Mouse (Mus musculus): Measurements from ENCODE around the gene Ebf1.

Ebf1 gene

GRCm38 (mm10) chr11:44619131-44619886 is 2.2 kb downstream of the Ebf1 start:
- DNase-seq (ENCODE audit: low spot score in 2 of 2) = no peak

GRCm38 (mm10) chr11:44619887-44620693 is 3.0 kb downstream of the Ebf1 start:
- DNase-seq (ENCODE audit: low spot score in 2 of 2) = no peak

GRCm38 (mm10) chr11:44620694-44621446 is 3.8 kb downstream of the Ebf1 start:
- no peak for DNase-seq (ENCODE audit: low spot score in 2 of 2)

GRCm38 (mm10) chr11:44621615-44622014 is 4.5 kb downstream of the Ebf1 start:
- no peak for DNase-seq (ENCODE audit: low spot score in 2 of 2)

- DNase-seq (ENCODE audit: low spot score in 2 of 2) = no peak
These were observed 5.1 kb downstream of the Ebf1 start for GRCm38 (mm10) chr11:44622023-44622731.

- DNase-seq (ENCODE audit: low spot score in 2 of 2) = no peak
These were observed 7.4 kb downstream of the Ebf1 start for GRCm38 (mm10) chr11:44624564-44624963.

- DNase-seq (ENCODE audit: low spot score in 2 of 2) = no peak
These were observed 8.9 kb downstream of the Ebf1 start for GRCm38 (mm10) chr11:44626065-44626464.

- no peak for DNase-seq (ENCODE audit: low spot score in 2 of 2)
These were observed 11.3 kb downstream of the Ebf1 start for GRCm38 (mm10) chr11:44628412-44628811.

DNA sequence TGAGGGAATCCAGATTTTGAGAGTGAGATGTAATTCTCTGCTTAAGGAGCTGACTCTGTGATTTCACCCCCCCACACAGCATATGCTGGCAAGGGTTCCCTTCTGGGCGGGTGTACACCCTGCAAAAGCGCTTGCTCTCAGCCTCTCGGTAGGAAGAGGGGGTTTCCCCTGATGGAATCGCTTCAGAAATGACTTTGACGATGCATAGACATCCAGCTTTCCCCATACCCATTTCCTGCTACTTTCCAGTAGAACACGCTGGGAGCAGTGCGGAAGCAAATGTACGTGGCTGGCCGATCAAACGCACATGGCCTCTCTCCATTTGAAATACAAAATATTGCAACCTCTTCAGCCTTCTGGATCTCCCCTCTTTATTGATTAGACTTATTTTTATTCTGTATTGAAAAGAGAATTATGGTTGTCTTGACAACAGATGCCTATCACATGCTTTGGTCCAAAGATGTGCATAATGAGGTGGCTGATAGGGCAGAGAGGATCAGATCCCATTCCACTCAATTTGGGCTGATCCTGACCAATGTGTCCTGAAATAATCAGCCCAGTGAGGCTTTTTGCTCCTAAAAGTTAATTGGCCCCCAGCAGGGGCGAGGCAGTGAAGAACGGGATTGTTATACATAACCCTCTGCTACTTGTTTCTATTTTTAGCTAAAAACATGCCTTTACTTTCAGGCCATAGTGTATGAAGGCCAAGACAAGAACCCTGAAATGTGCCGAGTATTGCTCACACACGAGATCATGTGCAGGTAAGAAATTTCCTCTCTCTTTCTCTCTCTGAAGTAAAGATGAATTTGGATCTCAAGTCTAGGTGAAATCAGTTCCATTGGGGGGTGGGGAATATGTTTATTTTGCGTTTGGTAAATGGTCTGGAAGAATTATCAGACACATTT is 15.2 kb downstream of the Ebf1 start:
- DNase-seq (ENCODE audit: low spot score in 2 of 2) = no peak

GRCm38 (mm10) chr11:44633001-44633693 is 16.0 kb downstream of the Ebf1 start:
- DNase-seq (ENCODE audit: low spot score in 2 of 2) = no peak

- no peak for DNase-seq (ENCODE audit: low spot score in 2 of 2)
These were observed 17.6 kb downstream of the Ebf1 start for GRCm38 (mm10) chr11:44634552-44635193.

DNA sequence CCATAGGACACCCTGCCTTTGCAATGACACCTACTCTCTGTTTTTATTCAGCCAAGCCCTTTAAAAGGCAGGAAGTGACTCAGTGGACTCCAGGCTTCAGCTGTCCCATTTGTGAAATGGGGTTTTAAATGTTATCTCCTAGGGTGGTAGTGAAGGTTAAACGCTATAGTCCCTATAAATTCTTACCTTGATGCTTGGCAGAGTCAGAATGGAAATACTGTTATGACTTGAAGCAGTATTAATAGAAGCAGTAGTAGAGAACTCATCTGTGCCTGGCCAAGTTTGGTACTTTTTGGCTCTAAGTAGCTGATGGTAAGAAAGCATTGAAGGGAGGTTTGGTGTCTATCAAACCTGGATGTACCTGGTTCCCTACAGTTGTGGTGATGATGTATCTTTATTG is 19.1 kb downstream of the Ebf1 start:
- DNase-seq (ENCODE audit: low spot score in 2 of 2) = no peak

DNA sequence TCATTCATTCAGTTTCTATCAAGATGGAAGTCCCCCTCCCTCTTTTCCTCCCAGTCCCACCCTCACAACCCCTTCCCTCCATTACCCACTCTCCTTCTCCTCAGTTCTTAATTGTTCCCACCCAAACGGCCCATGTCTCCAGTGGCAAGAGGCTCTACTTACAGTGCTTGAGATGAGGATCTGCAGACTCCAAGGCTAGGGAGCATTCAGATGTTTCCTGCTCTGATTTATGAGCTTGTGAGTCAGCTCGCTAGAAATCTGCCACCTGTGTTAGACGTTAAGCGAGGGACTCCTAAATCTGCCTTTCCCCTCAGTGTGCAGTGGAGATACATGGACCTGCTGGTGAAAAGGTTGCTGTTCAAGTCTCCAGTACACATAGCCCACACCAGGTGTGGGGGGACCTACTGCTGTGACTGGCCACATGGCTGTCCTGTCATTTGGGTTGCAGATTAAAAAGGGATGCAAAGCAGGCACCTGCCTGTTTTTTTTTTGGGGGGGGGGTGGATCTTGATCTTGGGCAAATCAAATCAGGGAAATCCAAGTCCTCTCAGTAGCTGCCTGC is 21.2 kb downstream of the Ebf1 start:
- no peak for DNase-seq (ENCODE audit: low spot score in 2 of 2)

DNA sequence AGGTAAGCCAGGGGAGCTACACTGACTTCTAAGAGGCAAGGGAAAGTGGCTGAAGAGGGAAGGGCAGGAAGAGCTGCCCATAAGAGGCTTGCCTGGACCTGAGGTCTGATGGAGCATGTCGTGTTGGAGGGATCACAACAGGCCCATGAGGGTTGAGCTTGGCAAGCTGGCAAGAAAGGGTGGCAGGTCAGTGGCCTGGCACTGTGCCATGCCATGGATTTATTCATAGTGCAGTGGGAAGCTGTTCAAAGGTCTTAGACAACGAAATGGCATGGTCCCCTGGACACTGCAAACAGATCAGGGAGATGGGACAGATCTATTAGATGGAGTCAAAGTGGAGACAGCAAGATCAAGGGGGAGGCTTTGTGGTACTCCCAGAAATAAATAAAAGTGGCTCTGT is 24.4 kb downstream of the Ebf1 start:
- DNase-seq (ENCODE audit: low spot score in 2 of 2) = no peak

- DNase-seq (ENCODE audit: low spot score in 2 of 2) = no peak
These were observed 37.4 kb downstream of the Ebf1 start for GRCm38 (mm10) chr11:44654340-44655019.

GRCm38 (mm10) chr11:44655468-44655867 is 38.4 kb downstream of the Ebf1 start:
- no peak for DNase-seq (ENCODE audit: low spot score in 2 of 2)

DNA sequence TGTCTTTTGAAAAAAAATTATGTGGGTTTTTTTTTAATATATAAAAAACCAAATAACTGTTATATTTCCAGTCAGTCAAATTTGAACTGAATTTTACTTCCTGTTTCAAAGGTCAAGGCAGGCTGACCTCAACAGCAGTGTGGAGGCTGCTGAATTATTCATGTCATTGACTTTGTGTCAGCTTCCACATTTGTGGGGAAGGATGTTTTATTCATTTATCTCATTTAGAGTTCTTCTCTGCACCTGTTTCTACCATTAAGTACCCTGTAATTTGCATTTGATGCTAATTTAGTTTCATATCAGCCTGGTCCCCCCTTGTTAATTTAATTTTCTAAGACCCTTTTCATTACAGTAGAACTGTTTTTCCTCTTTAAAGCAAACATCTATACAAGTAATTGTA is 39.8 kb downstream of the Ebf1 start:
- no peak for DNase-seq (ENCODE audit: low spot score in 2 of 2)

GRCm38 (mm10) chr11:44657833-44658395 is 40.8 kb downstream of the Ebf1 start:
- DNase-seq (ENCODE audit: low spot score in 2 of 2) = no peak
